Comparison of ENCODE assay signal across 20 mouse cellular contexts in the genomic region with DNA sequence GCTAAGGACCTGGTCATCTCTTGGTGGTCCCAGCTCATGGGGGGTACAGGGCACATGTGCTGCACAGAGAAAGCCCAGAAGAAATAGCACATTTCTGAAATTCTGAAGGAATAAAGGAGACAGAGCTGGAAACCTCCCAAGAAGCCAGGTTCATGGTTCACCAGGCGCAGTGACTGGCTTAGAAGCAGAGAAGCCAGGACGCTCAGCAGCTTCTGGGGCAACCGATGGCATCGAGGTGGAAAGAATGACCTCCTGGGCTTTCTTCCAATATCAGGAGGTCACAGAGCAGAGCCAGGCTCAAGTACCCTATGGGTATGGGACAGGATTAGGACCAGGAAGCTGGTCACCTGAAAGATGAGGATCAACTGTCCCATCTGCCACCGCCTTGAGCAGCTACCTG.
DNase-seq lines count a peak whose midpoint lies in the region; ATAC-seq and TF ChIP-seq lines count a peak whose summit lies in the region.
"Had no signal": no experiment of that assay in that cellular context is flagged by ENCODE, and none has a peak within 500 bp of the region (broad histone marks: within the 10 kb centered on the region; RNA-seq: fewer than 3 reads in every experiment).

No protein-coding gene starts in this region.

- no peak for TF ChIP-seq CTCF in Patski (IDR thresholded peaks at IDR 0.05)
- no peak for TF ChIP-seq CTCF in left cerebral cortex, adult 2 months (IDR thresholded peaks at IDR 0.05)

- intact Hi-C loops in left cerebral cortex, adult 2 months (cut with DNase I) = loop anchor here (2.0 kb wide), 1 partner anchor 124 kb away; a partner anchor contains a TSS
- intact Hi-C loops in left cerebral cortex, postnatal 14 days (cut with DNase I) = loop anchor here (5.0 kb wide), 1 partner anchor 125 kb away; a partner anchor contains a TSS

- H3K9me3 ChIP-seq in kidney, embryonic 14.5 days (ENCODE audit: control insufficient read depth, low read length) = no peaks in the 10 kb centered on the region
- H3K9me3 ChIP-seq: embryonic facial prominence, embryonic 10.5 days; forebrain, embryonic 15.5 days; liver, embryonic 13.5 days; midbrain, embryonic 13.5 days; neural tube, embryonic 13.5 days; stomach, embryonic 15.5 days had no signal

- no peak for ATAC-seq in kidney, embryonic 14.5 days (ENCODE audit: low FRiP score, low TSS enrichment)
- ATAC-seq in Patski = no peak
- ATAC-seq: forebrain, embryonic 15.5 days; midbrain, embryonic 13.5 days had no signal

- no peak overlapping the region for H3K4me2 ChIP-seq in kidney, embryonic 14.5 days (replicated peaks; ENCODE audit: low read depth, low read length)
- H3K4me2 ChIP-seq: forebrain, embryonic 15.5 days; heart, embryonic 11.5 days; liver, embryonic 13.5 days; midbrain, embryonic 13.5 days; neural tube, embryonic 13.5 days; stomach, embryonic 15.5 days had no signal

- H3K4me3 ChIP-seq in kidney, embryonic 14.5 days (ENCODE audit: low read length) = no peak overlapping the region
- H3K4me3 ChIP-seq in left cerebral cortex, adult 2 months = no peak overlapping the region
- H3K4me3 ChIP-seq: embryonic facial prominence, embryonic 10.5 days; forebrain, embryonic 15.5 days; liver, embryonic 13.5 days; midbrain, embryonic 13.5 days; neural tube, embryonic 13.5 days; stomach, embryonic 15.5 days had no signal

- no peaks in the 10 kb centered on the region for H3K36me3 ChIP-seq in kidney, embryonic 14.5 days (ENCODE audit: control insufficient read depth, insufficient read depth, low read length)
- H3K36me3 ChIP-seq: embryonic facial prominence, embryonic 10.5 days; forebrain, embryonic 15.5 days; liver, embryonic 13.5 days; midbrain, embryonic 13.5 days; neural tube, embryonic 13.5 days; stomach, embryonic 15.5 days had no signal

- CTCF ChIA-PET in Patski (lab: Charles Lee) = interaction anchor here (1.1 to 1.4 kb wide), 2 partner anchors 16 kb away, joined by 3 read pairs; no protein-coding TSS in a partner anchor

- POLR2A ChIA-PET in Patski (lab: Charles Lee) = no interaction called here

- 61% methylated on average over 5 of the region's 5 CpGs for WGBS in kidney, embryonic 14.5 days

- no peaks in the 10 kb centered on the region for H3K27me3 ChIP-seq in kidney, embryonic 14.5 days (ENCODE audit: control insufficient read depth, insufficient read depth, low read length)
- no peaks in the 10 kb centered on the region for H3K27me3 ChIP-seq in Patski
- H3K27me3 ChIP-seq: forebrain, embryonic 15.5 days had no signal

- DNase-seq in kidney, adult 11 months = peak; percentile 61
- peak; percentile 37 for DNase-seq in Muller cell, postnatal 12 days (ENCODE audit: inconsistent ontology term)
- DNase-seq in Patski (ENCODE audit: low read depth, low spot score) = peak; percentile 20
- peak; percentile 69 to 70 for DNase-seq in kidney, postnatal 36 days
- DNase-seq in left cerebral cortex, adult 2 months (ENCODE audit: extremely low spot score in 1 of 2, low spot score in 2 of 2) = no peak
- DNase-seq in left cerebral cortex, postnatal 14 days (ENCODE audit: low spot score in 2 of 2) = no peak
- DNase-seq: adrenal gland, postnatal 14 days; gastrocnemius, postnatal 10 days; heart, adult 11 months; liver, embryonic 13.5 days; lung, adult 2 months; lung, postnatal 14 days; thymus, postnatal 36 days had no signal

- H3K27ac ChIP-seq in kidney, embryonic 14.5 days (ENCODE audit: low read depth, low read length) = no peak overlapping the region
- no peak overlapping the region for H3K27ac ChIP-seq in left cerebral cortex, adult 2 months
- H3K27ac ChIP-seq: embryonic facial prominence, embryonic 10.5 days; forebrain, embryonic 15.5 days; liver, embryonic 13.5 days; midbrain, embryonic 13.5 days; neural tube, embryonic 13.5 days; stomach, embryonic 15.5 days had no signal

- H3K9ac ChIP-seq in kidney, embryonic 14.5 days (ENCODE audit: low read depth, low read length) = no peak overlapping the region
- H3K9ac ChIP-seq: forebrain, embryonic 15.5 days; liver, embryonic 13.5 days; midbrain, embryonic 13.5 days; stomach, embryonic 15.5 days had no signal

- peaks cover 6% of the 10 kb centered on the region; the same call in 1 of the 2 replicates for H3K4me1 ChIP-seq in kidney, embryonic 14.5 days (ENCODE audit: control insufficient read depth, insufficient read depth, low read length)
- H3K4me1 ChIP-seq: liver, embryonic 13.5 days had no signal

- in situ Hi-C loops in Patski (cut with MboI; ENCODE audit: low pct_unique_long_range_greater_than_20kb) = loop anchor here (10.0 kb wide), 1 partner anchor 158 kb away; no protein-coding TSS in a partner anchor

Comparison
In these comparisons a context has a peak if more than half of its experiments do, and no peak if none do; other contexts are left out.
1. DNase-seq: peak in kidney, adult 11 months (single experiment), Muller cell, postnatal 12 days (single experiment), Patski (single experiment) and kidney, postnatal 36 days (2 of 2); none in left cerebral cortex, adult 2 months (0 of 2) and left cerebral cortex, postnatal 14 days (0 of 2).